ENCODE assay signal across 16 mouse cellular contexts in the genomic region with DNA sequence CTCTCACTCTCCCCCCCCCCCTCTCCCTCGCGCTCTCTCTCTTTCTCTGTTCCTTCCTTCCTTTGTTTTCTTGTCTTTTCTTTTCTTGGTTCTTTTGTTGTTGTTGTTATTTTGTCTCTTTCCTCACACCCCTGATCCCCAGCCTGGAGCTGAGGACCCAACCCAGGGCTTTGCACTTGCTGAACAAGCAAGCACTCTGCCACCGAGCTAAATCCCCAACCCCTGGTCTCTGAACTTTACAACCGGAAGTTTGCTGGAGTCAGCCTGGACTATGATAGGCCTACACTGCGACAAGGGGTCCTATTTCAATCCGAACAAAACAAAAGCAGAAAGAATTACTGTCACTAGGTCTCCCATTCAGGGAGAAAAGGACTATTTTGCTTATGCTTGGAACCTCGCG.
DNase-seq lines count a peak whose midpoint lies in the region; ATAC-seq lines count a peak whose summit lies in the region.
"Had no signal": no experiment of that assay in that cellular context is flagged by ENCODE, and none has a peak within 500 bp of the region (broad histone marks: within the 10 kb centered on the region; RNA-seq: fewer than 3 reads in every experiment).

No protein-coding gene starts in this region.

- H3K9ac ChIP-seq in kidney, embryonic 15.5 days: no peak overlapping the region
- H3K9ac ChIP-seq in hindbrain, embryonic 15.5 days: no peak overlapping the region
- H3K9ac ChIP-seq in neural tube, embryonic 11.5 days (ENCODE audit: low read length): no peak overlapping the region
- H3K9ac ChIP-seq: embryonic facial prominence, embryonic 15.5 days; limb, embryonic 15.5 days; lung, embryonic 15.5 days had no signal

- no peak overlapping the region; the same call in 1 of the 2 replicates for H3K4me3 ChIP-seq in kidney, embryonic 15.5 days (replicated peaks)
- no peak overlapping the region for H3K4me3 ChIP-seq in embryonic facial prominence, embryonic 10.5 days
- no peak overlapping the region for H3K4me3 ChIP-seq in hindbrain, embryonic 15.5 days
- H3K4me3 ChIP-seq in neural tube, embryonic 11.5 days (ENCODE audit: low read depth, low read length): no peak overlapping the region
- H3K4me3 ChIP-seq: embryonic facial prominence, embryonic 15.5 days; layer of hippocampus, adult 2 months; limb, embryonic 15.5 days; lung, embryonic 15.5 days had no signal

- H3K36me3 ChIP-seq in kidney, embryonic 15.5 days: no peaks in the 10 kb centered on the region
- no peaks in the 10 kb centered on the region for H3K36me3 ChIP-seq in embryonic facial prominence, embryonic 10.5 days (replicated peaks)
- no peaks in the 10 kb centered on the region for H3K36me3 ChIP-seq in hindbrain, embryonic 15.5 days
- no peaks in the 10 kb centered on the region for H3K36me3 ChIP-seq in neural tube, embryonic 11.5 days (ENCODE audit: control insufficient read depth, insufficient read depth, low read length)
- H3K36me3 ChIP-seq: embryonic facial prominence, embryonic 15.5 days; G1E; limb, embryonic 15.5 days; lung, embryonic 15.5 days had no signal

- DNase-seq in kidney, adult 11 months: no peak
- DNase-seq in embryonic facial prominence, embryonic 10.5 days (ENCODE audit: low spot score): peak; percentile 18
- no peak for DNase-seq in neural tube, embryonic 11.5 days (ENCODE audit: low spot score)
- DNase-seq in urinary bladder, postnatal 14 days (ENCODE audit: low spot score): no peak
- DNase-seq in spleen, adult 12 weeks (ENCODE audit: low spot score): no peak
- DNase-seq in lung, postnatal 36 days: no peak
- DNase-seq: adrenal gland, postnatal 14 days; right cerebral cortex, postnatal 14 days had no signal

- H3K4me2 ChIP-seq in kidney, embryonic 15.5 days: peak overlapping the region; percentile 47
- H3K4me2 ChIP-seq in hindbrain, embryonic 15.5 days: peak overlapping the region; percentile 22
- H3K4me2 ChIP-seq in neural tube, embryonic 11.5 days (ENCODE audit: low read depth): 0 out of 2 replicates have a peak overlapping the region, but pooled peaks have one; percentile 15
- H3K4me2 ChIP-seq: embryonic facial prominence, embryonic 15.5 days; limb, embryonic 15.5 days; lung, embryonic 15.5 days had no signal

- H3K4me1 ChIP-seq in kidney, embryonic 15.5 days: peaks cover 19% of the 10 kb centered on the region
- H3K4me1 ChIP-seq in embryonic facial prominence, embryonic 10.5 days: peaks cover 22% of the 10 kb centered on the region
- H3K4me1 ChIP-seq in hindbrain, embryonic 15.5 days (replicated peaks): peaks cover 23% of the 10 kb centered on the region
- peaks cover 16% of the 10 kb centered on the region for H3K4me1 ChIP-seq in neural tube, embryonic 11.5 days (ENCODE audit: control insufficient read depth, insufficient read depth, low read length)
- H3K4me1 ChIP-seq: embryonic facial prominence, embryonic 15.5 days; limb, embryonic 15.5 days; lung, embryonic 15.5 days had no signal

- no peak overlapping the region for H3K27ac ChIP-seq in kidney, embryonic 15.5 days
- H3K27ac ChIP-seq in embryonic facial prominence, embryonic 10.5 days (replicated peaks): peak overlapping the region; percentile 26; the same call in 1 of the 2 replicates
- H3K27ac ChIP-seq in hindbrain, embryonic 15.5 days (replicated peaks): no peak overlapping the region
- no peak overlapping the region for H3K27ac ChIP-seq in neural tube, embryonic 11.5 days (ENCODE audit: low read depth, low read length)
- H3K27ac ChIP-seq: embryonic facial prominence, embryonic 15.5 days; layer of hippocampus, adult 2 months; limb, embryonic 15.5 days; lung, embryonic 15.5 days had no signal

- H3K27me3 ChIP-seq in kidney, embryonic 15.5 days: peaks cover 44% of the 10 kb centered on the region
- no peaks in the 10 kb centered on the region for H3K27me3 ChIP-seq in embryonic facial prominence, embryonic 10.5 days (replicated peaks; ENCODE audit: low read depth, poor library complexity, severe bottlenecking)
- H3K27me3 ChIP-seq in hindbrain, embryonic 15.5 days: no peaks in the 10 kb centered on the region
- peaks cover 13% of the 10 kb centered on the region; the same call in 1 of the 2 replicates for H3K27me3 ChIP-seq in neural tube, embryonic 11.5 days (ENCODE audit: control insufficient read depth, insufficient read depth, low read length)
- H3K27me3 ChIP-seq: embryonic facial prominence, embryonic 15.5 days; limb, embryonic 15.5 days; lung, embryonic 15.5 days had no signal

- WGBS in kidney, embryonic 15.5 days: 28% methylated on average over 8 of the region's 8 CpGs
- 20% methylated on average over 8 of the region's 8 CpGs for WGBS in embryonic facial prominence, embryonic 10.5 days
- WGBS in hindbrain, embryonic 15.5 days: 12% methylated on average over 8 of the region's 8 CpGs
- WGBS in neural tube, embryonic 11.5 days: 21% methylated on average over 8 of the region's 8 CpGs

- no peak for ATAC-seq in kidney, embryonic 15.5 days (replicated peaks; ENCODE audit: low FRiP score)
- ATAC-seq in hindbrain, embryonic 15.5 days (ENCODE audit: low FRiP score, low read depth): no peak
- 0 out of 2 replicates have a peak, but pooled peaks have one; percentile 35 for ATAC-seq in neural tube, embryonic 11.5 days (ENCODE audit: insufficient read depth, low FRiP score, low TSS enrichment)
- ATAC-seq: intestine, embryonic 16.5 days had no signal

- no peaks in the 10 kb centered on the region for H3K9me3 ChIP-seq in kidney, embryonic 15.5 days (replicated peaks)
- H3K9me3 ChIP-seq in embryonic facial prominence, embryonic 10.5 days: no peaks in the 10 kb centered on the region
- no peaks in the 10 kb centered on the region for H3K9me3 ChIP-seq in hindbrain, embryonic 15.5 days
- H3K9me3 ChIP-seq in neural tube, embryonic 11.5 days (ENCODE audit: control insufficient read depth, low read length): no peaks in the 10 kb centered on the region
- H3K9me3 ChIP-seq: embryonic facial prominence, embryonic 15.5 days; limb, embryonic 15.5 days; lung, embryonic 15.5 days had no signal
